Mouse (Mus musculus) liver, embryonic 16.5 days (tissue): Measurements from ENCODE around the gene Slc38a3. TPM values are rescaled to one million over a fixed set of nuclear protein-coding genes. Genes with fewer than 3 reads are reported as not detected.
A peak's percentile ranks its signal among the peaks of the same experiment; 100 is the strongest.

ENCODE experiments used
- ATAC-seq: fragments of 200-750 bp; cut with Nextera tagmentation; 2 replicates; pipeline ENCODE4 v1.8.0; 2017; ENCODE audit warnings: low read depth, mild to moderate bottlenecking, moderate number of reproducible peaks, moderate library complexity
- H3K27ac ChIP-seq: fragments of 300-500 bp; sonication (generic); 2 replicates; pipeline ENCODE4 v1.5.1; 2014; ENCODE audit warnings: mild to moderate bottlenecking, low read length
- H3K27me3 ChIP-seq: fragments of 300-500 bp; sonication (generic); 2 replicates; pipeline ENCODE4 v1.6.1; 2014; ENCODE audit warnings: low read depth, low read length, mixed read lengths; ENCODE audit not compliant: control insufficient read depth, insufficient read depth
- H3K36me3 ChIP-seq: fragments of 300-500 bp; sonication (generic); 2 replicates; pipeline ENCODE4 v1.6.1; 2014; ENCODE audit warnings: mild to moderate bottlenecking; ENCODE audit not compliant: control insufficient read depth, insufficient read depth
- H3K4me1 ChIP-seq: fragments of 300-500 bp; sonication (generic); 2 replicates; pipeline ENCODE4 v1.6.1; 2014; ENCODE audit warnings: low read depth, low read length, mixed read lengths; ENCODE audit not compliant: control insufficient read depth
- H3K4me2 ChIP-seq: fragments of 300-500 bp; sonication (generic); 2 replicates; pipeline ENCODE4 v1.6.1; 2014; ENCODE audit warnings: low read depth, low read length, mixed read lengths
- H3K4me3 ChIP-seq: fragments of 300-500 bp; sonication (generic); 2 replicates; pipeline ENCODE4 v1.5.1; 2014; ENCODE audit warnings: low read depth, mild to moderate bottlenecking, low read length
- H3K9ac ChIP-seq: fragments of 300-500 bp; sonication (generic); 2 replicates; pipeline ENCODE4 v1.6.1; 2014; ENCODE audit warnings: low read depth, low read length
- H3K9me3 ChIP-seq: fragments of 300-500 bp; sonication (generic); replicated peaks from 2 replicates; pipeline ENCODE4 v1.6.1; 2016; ENCODE audit warnings: low read length; ENCODE audit not compliant: control insufficient read depth
- whole genome bisulfite sequencing: fragments of 180-500 bp; shearing (Covaris S2); extraction: QIAGEN DNeasy Blood & Tissue Kit; methylation state at CpG from one replicate; pipeline ENCODE4 v1.1.7; 2014; ENCODE audit not compliant: insufficient replicate concordance; 5-methylcytosine and 5-hydroxymethylcytosine counted together
- polyA plus RNA-seq: library from polyadenylated mRNA; unstranded; fragments of >200 nt; fragmentation: Nextera tagmentation; extraction: Ambion mirVana; gene quantifications from 2 replicates; pipeline ENCODE4 v1.2.1, GENCODE M21; 2015

Gene Slc38a3
- polyA plus RNA-seq, 1 experiment from 2014 or later: 75.2 TPM

DNA sequence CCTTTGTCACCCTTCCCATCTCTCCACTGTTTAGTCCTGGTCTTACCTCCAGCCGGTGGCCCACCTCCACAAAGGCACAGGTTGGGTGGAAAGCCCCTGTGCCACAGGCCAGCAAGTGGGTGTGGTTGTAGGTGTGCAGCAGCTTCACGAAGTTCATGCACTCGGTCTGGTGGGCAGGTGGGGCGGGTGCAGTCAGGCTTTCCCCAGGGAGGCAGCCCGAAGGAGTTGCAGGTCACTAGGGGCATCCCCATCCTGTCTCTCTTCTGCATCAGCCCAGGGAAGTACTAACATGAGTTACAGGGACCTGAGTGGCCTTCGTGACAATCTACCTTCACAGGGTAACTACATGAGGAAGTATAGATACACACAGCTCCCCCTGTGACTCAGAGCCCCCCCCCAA is 66.1 kb downstream of the Slc38a3 start:
- ATAC-seq: no peak
- Histone ChIP-seq H3K9me3 (no peaks in the 10 kb centered on the region), H3K27ac (no peak overlapping the region), H3K4me2 (no peak overlapping the region), H3K36me3 (no peaks in the 10 kb centered on the region), H3K4me3 (no peak overlapping the region), H3K9ac (no peak overlapping the region), H3K27me3 (no peaks in the 10 kb centered on the region; the same call in 1 of the 2 replicates), H3K4me1 (peaks cover 19% of the 10 kb centered on the region)
- WGBS: 63% methylated on average over 6 of the region's 6 CpGs

DNA sequence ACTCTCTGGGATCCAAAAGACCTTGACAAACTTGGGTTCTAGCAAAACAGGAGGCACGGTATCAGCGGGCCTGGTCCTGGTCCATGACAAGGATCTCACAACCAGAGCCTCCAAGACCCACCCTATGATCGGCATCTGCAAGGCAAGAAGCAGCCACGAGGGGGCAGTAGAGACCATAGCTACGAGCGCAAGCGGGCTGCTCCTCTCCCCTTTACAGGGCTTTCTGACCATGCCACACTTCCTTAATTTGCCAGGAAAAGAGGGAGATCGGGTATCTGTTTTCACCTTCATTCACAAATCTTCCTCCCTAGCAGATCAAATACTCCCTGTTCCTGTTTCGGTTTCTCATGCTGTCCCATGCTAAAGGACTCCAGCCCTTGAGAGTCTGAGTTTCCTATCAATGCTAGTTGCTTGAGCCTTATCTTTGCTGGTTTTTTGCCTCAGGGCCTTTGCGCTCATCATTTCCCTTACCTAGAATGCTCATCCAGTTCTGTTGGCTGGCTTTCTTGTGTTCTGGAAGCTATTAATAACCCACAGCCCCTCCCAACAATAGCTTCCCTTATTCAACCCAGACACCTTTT is 67.2 kb downstream of the Slc38a3 start:
- peak overlapping the region; percentile 27 for H3K4me2 ChIP-seq

DNA sequence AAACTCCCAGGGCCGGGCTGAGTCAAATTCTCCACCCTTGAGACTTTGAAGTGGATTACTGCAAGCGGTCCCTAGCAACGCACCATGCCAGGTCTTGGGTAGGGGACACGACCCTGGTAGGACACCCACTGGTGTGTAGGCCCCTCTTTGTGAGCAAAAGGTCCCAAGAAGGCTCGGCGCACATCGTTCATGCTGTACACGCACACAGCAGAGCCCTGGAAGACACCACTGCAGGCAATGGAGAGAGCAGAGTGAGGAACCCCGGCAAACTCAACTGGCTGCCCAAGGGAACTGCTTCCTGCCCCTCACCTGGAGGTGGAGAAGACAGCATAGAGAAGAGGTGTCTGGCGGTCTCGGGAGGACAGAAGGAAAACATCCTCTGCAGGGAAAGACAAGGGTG is 68.1 kb downstream of the Slc38a3 start:
- no peaks in the 10 kb centered on the region for H3K9me3 ChIP-seq
- H3K27me3 ChIP-seq: no peaks in the 10 kb centered on the region; the same call in 1 of the 2 replicates
- no peak overlapping the region for H3K4me2 ChIP-seq
- peaks cover 21% of the 10 kb centered on the region for H3K4me1 ChIP-seq
- H3K36me3 ChIP-seq: no peaks in the 10 kb centered on the region
- no peak for ATAC-seq
- no peak overlapping the region for H3K4me3 ChIP-seq
- 78% methylated on average over 11 of the region's 11 CpGs for WGBS
- no peak overlapping the region for H3K27ac ChIP-seq
- H3K9ac ChIP-seq: no peak overlapping the region

More for the DNA sequence above, 67.2 kb downstream of the Slc38a3 start:
- H3K9ac ChIP-seq: no peak overlapping the region
- H3K27me3 ChIP-seq: no peaks in the 10 kb centered on the region; the same call in 1 of the 2 replicates
- no peaks in the 10 kb centered on the region for H3K36me3 ChIP-seq
- peak overlapping the region; percentile 8; the same call in 1 of the 2 replicates for H3K4me3 ChIP-seq
- H3K4me1 ChIP-seq: peaks cover 21% of the 10 kb centered on the region
- no peak overlapping the region for H3K27ac ChIP-seq
- WGBS: 2% methylated on average over 10 of the region's 10 CpGs
- H3K9me3 ChIP-seq: no peaks in the 10 kb centered on the region
- ATAC-seq: peak; percentile 49; the same call in 1 of the 2 replicates

DNA sequence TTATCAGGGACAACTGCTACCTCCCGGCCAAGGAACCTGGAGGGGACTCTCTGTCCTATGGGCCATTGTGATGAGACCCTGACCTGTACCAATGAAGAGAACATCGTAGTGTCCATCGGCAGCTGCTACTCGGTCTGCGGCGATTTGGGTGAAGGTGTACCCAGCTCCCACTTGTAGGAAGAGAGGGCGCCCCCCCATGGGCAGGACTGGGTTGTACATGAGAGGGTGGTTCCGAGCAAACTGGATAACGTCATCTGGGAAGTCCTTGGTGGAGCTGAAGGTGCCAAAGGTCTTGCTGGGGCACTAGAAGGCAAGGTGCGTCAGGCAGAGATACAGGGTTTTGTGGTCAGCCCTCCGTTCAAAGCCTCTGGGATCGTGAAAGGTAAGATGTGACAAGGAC is 68.6 kb downstream of the Slc38a3 start:
- H3K4me1 ChIP-seq: peaks cover 21% of the 10 kb centered on the region
- H3K27me3 ChIP-seq: no peaks in the 10 kb centered on the region; the same call in 1 of the 2 replicates
- no peak for ATAC-seq
- no peak overlapping the region for H3K9ac ChIP-seq
- no peaks in the 10 kb centered on the region for H3K9me3 ChIP-seq
- H3K36me3 ChIP-seq: no peaks in the 10 kb centered on the region
- no peak overlapping the region for H3K27ac ChIP-seq
- no peak overlapping the region for H3K4me2 ChIP-seq
- WGBS: 61% methylated on average over 12 of the region's 12 CpGs
- H3K4me3 ChIP-seq: no peak overlapping the region

Other genes with a start within 250 kb of the Slc38a3 start
- gene Tmem115, start 135.6 kb downstream of the Slc38a3 start, polyA plus RNA-seq: 14.3 and 14.7 TPM in 2 replicates
- gene Cyb561d2, start 127.3 kb downstream of the Slc38a3 start, polyA plus RNA-seq: 10.6 and 11.2 TPM in 2 replicates
- gene Nprl2, start 127.3 kb downstream of the Slc38a3 start, polyA plus RNA-seq: 12.1 and 12.5 TPM in 2 replicates
- 1.7 and 2.4 TPM in 2 replicates for gene Zmynd10, start 122.2 kb downstream of the Slc38a3 start, polyA plus RNA-seq
- gene Rassf1, start 118.0 kb downstream of the Slc38a3 start, polyA plus RNA-seq: 15.9 and 16.5 TPM in 2 replicates
- 29.1 and 29.4 TPM in 2 replicates for gene Tusc2, start 106.3 kb downstream of the Slc38a3 start, polyA plus RNA-seq
- gene Hyal2, start 101.6 kb downstream of the Slc38a3 start, polyA plus RNA-seq: 48.9 and 50.2 TPM in 2 replicates
- 3.3 and 3.8 TPM in 2 replicates for gene Hyal1, start 92.6 kb downstream of the Slc38a3 start, polyA plus RNA-seq
- gene Naa80, start 90.6 kb downstream of the Slc38a3 start, polyA plus RNA-seq: 10.5 and 14.1 TPM in 2 replicates
- gene Hyal3, start 88.7 kb downstream of the Slc38a3 start, polyA plus RNA-seq: 0.89 and 0.96 TPM in 2 replicates
- 145 and 166 TPM in 2 replicates for gene Ifrd2, start 81.9 kb downstream of the Slc38a3 start, polyA plus RNA-seq
- 0.33 and 1.4 TPM in 2 replicates for gene Sema3b, start 60.3 kb downstream of the Slc38a3 start, polyA plus RNA-seq
- gene Gnai2, start 34.2 kb downstream of the Slc38a3 start, polyA plus RNA-seq: 144 and 153 TPM in 2 replicates
- 1.1 and 1.3 TPM in 2 replicates for gene Gnat1, start 10.2 kb upstream of the Slc38a3 start, polyA plus RNA-seq
- gene Sema3f, start 40.9 kb upstream of the Slc38a3 start, polyA plus RNA-seq: 0.41 and 0.86 TPM in 2 replicates
- gene Rbm5, start 101.5 kb upstream of the Slc38a3 start, polyA plus RNA-seq: 72.7 and 78.3 TPM in 2 replicates
- gene Rbm6, start 203.7 kb upstream of the Slc38a3 start, polyA plus RNA-seq: 25.8 and 26.6 TPM in 2 replicates
- gene Mon1a, start 218.6 kb upstream of the Slc38a3 start, polyA plus RNA-seq: 3.6 and 4.1 TPM in 2 replicates
- 1.3 and 2.8 TPM in 2 replicates for gene Mst1r, start 237.3 kb upstream of the Slc38a3 start, polyA plus RNA-seq